In genomic region chr7:45106441-45106840, GRCm38 (mm10) we compare ENCODE assay signal across 22 mouse cellular contexts. TPM values are rescaled to one million over a fixed set of nuclear protein-coding genes. Genes with fewer than 3 reads are reported as not detected.
DNase-seq lines count a peak whose midpoint lies in the region; ATAC-seq and TF ChIP-seq lines count a peak whose summit lies in the region.
"Had no signal": no experiment of that assay in that cellular context is flagged by ENCODE, and none has a peak within 500 bp of the region (broad histone marks: within the 10 kb centered on the region; RNA-seq: fewer than 3 reads in every experiment).

No protein-coding gene starts in this region.

- H3K9me3 ChIP-seq in hindbrain, embryonic 10.5 days: no peaks in the 10 kb centered on the region
- no peaks in the 10 kb centered on the region for H3K9me3 ChIP-seq in hindbrain, embryonic 16.5 days (ENCODE audit: control insufficient read depth, low read length)
- H3K9me3 ChIP-seq in E14TG2a.4 (ENCODE audit: low read length): no peaks in the 10 kb centered on the region
- no peaks in the 10 kb centered on the region for H3K9me3 ChIP-seq in limb, embryonic 12.5 days
- H3K9me3 ChIP-seq: liver, embryonic 12.5 days had no signal

- 0 out of 2 replicates have a peak overlapping the region, but pooled peaks have one; percentile 4 for H3K4me3 ChIP-seq in hindbrain, embryonic 10.5 days
- H3K4me3 ChIP-seq in hindbrain, embryonic 16.5 days (ENCODE audit: low read length): no peak overlapping the region
- peak overlapping the region; percentile 41 for H3K4me3 ChIP-seq in E14TG2a.4 (replicated peaks; ENCODE audit: low read length)
- no peak overlapping the region for H3K4me3 ChIP-seq in limb, embryonic 12.5 days (replicated peaks)
- H3K4me3 ChIP-seq: erythroblast, embryonic 14.5 days; heart, adult 2 months; layer of hippocampus, adult 2 months; liver, embryonic 12.5 days had no signal

- peak overlapping the region; percentile 62 for H3K27ac ChIP-seq in hindbrain, embryonic 10.5 days
- H3K27ac ChIP-seq in hindbrain, embryonic 16.5 days (ENCODE audit: low read depth, low read length): no peak overlapping the region
- 0 out of 2 replicates have a peak overlapping the region, but pooled peaks have one; percentile 35 for H3K27ac ChIP-seq in limb, embryonic 12.5 days
- H3K27ac ChIP-seq: heart, adult 2 months; layer of hippocampus, adult 2 months; liver, embryonic 12.5 days had no signal

- no peak for ATAC-seq in hindbrain, embryonic 16.5 days
- ATAC-seq in limb, embryonic 12.5 days (ENCODE audit: insufficient number of reproducible peaks, insufficient read depth, low FRiP score, low TSS enrichment, low read depth): no peak
- ATAC-seq: forebrain, embryonic 14.5 days; liver, embryonic 12.5 days had no signal

- 28% methylated on average over 6 of the region's 6 CpGs for WGBS in hindbrain, embryonic 10.5 days
- 21% methylated on average over 6 of the region's 6 CpGs for WGBS in hindbrain, embryonic 16.5 days
- 53% methylated on average over 6 of the region's 6 CpGs for WGBS in limb, embryonic 12.5 days

- no peaks in the 10 kb centered on the region for H3K36me3 ChIP-seq in hindbrain, embryonic 10.5 days
- H3K36me3 ChIP-seq in hindbrain, embryonic 16.5 days (ENCODE audit: control insufficient read depth, insufficient read depth, low read length): no peaks in the 10 kb centered on the region
- H3K36me3 ChIP-seq in E14TG2a.4 (ENCODE audit: insufficient read depth, low read length): peaks cover 8% of the 10 kb centered on the region; the same call in 1 of the 2 replicates
- H3K36me3 ChIP-seq in limb, embryonic 12.5 days: no peaks in the 10 kb centered on the region
- H3K36me3 ChIP-seq: liver, embryonic 12.5 days had no signal

- no peak for TF ChIP-seq CTCF in E14TG2a.4 (conservative IDR thresholded peaks at IDR 0.05; ENCODE audit: low read length)

- no peak overlapping the region for H3K9ac ChIP-seq in hindbrain, embryonic 16.5 days (ENCODE audit: low read depth, low read length)
- no peak overlapping the region for H3K9ac ChIP-seq in limb, embryonic 12.5 days (replicated peaks)
- H3K9ac ChIP-seq: liver, embryonic 12.5 days had no signal

- no peaks in the 10 kb centered on the region for H3K27me3 ChIP-seq in hindbrain, embryonic 10.5 days (ENCODE audit: insufficient read depth, poor library complexity, severe bottlenecking)
- H3K27me3 ChIP-seq in hindbrain, embryonic 16.5 days (replicated peaks; ENCODE audit: control insufficient read depth, insufficient read depth, low read length): no peaks in the 10 kb centered on the region
- no peaks in the 10 kb centered on the region for H3K27me3 ChIP-seq in E14TG2a.4 (ENCODE audit: insufficient read depth, low read length)
- H3K27me3 ChIP-seq in limb, embryonic 12.5 days: no peaks in the 10 kb centered on the region
- H3K27me3 ChIP-seq: liver, embryonic 12.5 days had no signal

- peak; percentile 59 for DNase-seq in hindbrain, embryonic 10.5 days (ENCODE audit: low spot score)
- DNase-seq in embryo, embryonic 10.5 days (ENCODE audit: low spot score): peak; percentile 65
- DNase-seq in ovary, adult 18-20 months (ENCODE audit: low spot score): no peak
- DNase-seq in ovary, postnatal 14 days (ENCODE audit: low spot score): no peak
- DNase-seq: adrenal gland, adult 8-10 months; cerebellum, postnatal 10 days; gastrocnemius, postnatal 25 days; heart, adult 2 months; heart, postnatal 4 days; kidney, adult 8-10 months; kidney, postnatal 14 days; layer of hippocampus, postnatal 36 days; lung, adult 2 months; lung, postnatal 4 days; thymus, postnatal 36 days had no signal

- H3K4me2 ChIP-seq in hindbrain, embryonic 16.5 days (ENCODE audit: low read length): no peak overlapping the region
- no peak overlapping the region for H3K4me2 ChIP-seq in limb, embryonic 12.5 days
- H3K4me2 ChIP-seq: liver, embryonic 12.5 days had no signal

- H3K4me1 ChIP-seq in hindbrain, embryonic 10.5 days (replicated peaks): peaks cover 37% of the 10 kb centered on the region
- H3K4me1 ChIP-seq in hindbrain, embryonic 16.5 days (ENCODE audit: control insufficient read depth, insufficient read depth, low read depth, low read length): no peaks in the 10 kb centered on the region
- peaks cover 81% of the 10 kb centered on the region for H3K4me1 ChIP-seq in E14TG2a.4 (replicated peaks; ENCODE audit: low read depth, low read length)
- peaks cover 17% of the 10 kb centered on the region for H3K4me1 ChIP-seq in limb, embryonic 12.5 days (replicated peaks)

RNA-seq across cellular contexts. Expression of gene Fcgrt, which starts 2.8 kb away (rescaled TPM):
- polyA plus RNA-seq in hindbrain, embryonic 10.5 days (2016; fragmentation: Nextera tagmentation; extraction: Ambion mirVana): 9.9 and 13.1 TPM in 2 replicates
- 34.1 and 40.2 TPM in 2 replicates for polyA plus RNA-seq in hindbrain, embryonic 16.5 days (2015; fragmentation: Nextera tagmentation; extraction: Ambion mirVana)
- polyA plus RNA-seq in limb, embryonic 12.5 days (2016; fragmentation: Nextera tagmentation; extraction: Ambion mirVana): 12.3 and 13.4 TPM in 2 replicates

RNA-seq across cellular contexts. Expression of gene Rcn3, which starts 14.4 kb away (rescaled TPM):
- polyA plus RNA-seq in hindbrain, embryonic 10.5 days (2016; fragmentation: Nextera tagmentation; extraction: Ambion mirVana): 127 and 135 TPM in 2 replicates
- 63.3 and 77.3 TPM in 2 replicates for polyA plus RNA-seq in hindbrain, embryonic 16.5 days (2015; fragmentation: Nextera tagmentation; extraction: Ambion mirVana)
- polyA plus RNA-seq in limb, embryonic 12.5 days (2016; fragmentation: Nextera tagmentation; extraction: Ambion mirVana): 261 and 271 TPM in 2 replicates

RNA-seq across cellular contexts. Expression of gene Rps11, which starts 17.8 kb away (rescaled TPM):
- polyA plus RNA-seq in hindbrain, embryonic 10.5 days (2016; fragmentation: Nextera tagmentation; extraction: Ambion mirVana): 1,526 and 1,700 TPM in 2 replicates
- 698 and 709 TPM in 2 replicates for polyA plus RNA-seq in hindbrain, embryonic 16.5 days (2015; fragmentation: Nextera tagmentation; extraction: Ambion mirVana)
- 1,572 and 1,576 TPM in 2 replicates for polyA plus RNA-seq in limb, embryonic 12.5 days (2016; fragmentation: Nextera tagmentation; extraction: Ambion mirVana)

RNA-seq across cellular contexts. Expression of gene Rpl13a, which starts 22.1 kb away (rescaled TPM):
- polyA plus RNA-seq in hindbrain, embryonic 10.5 days (2016; fragmentation: Nextera tagmentation; extraction: Ambion mirVana): 1,174 and 1,234 TPM in 2 replicates
- polyA plus RNA-seq in hindbrain, embryonic 16.5 days (2015; fragmentation: Nextera tagmentation; extraction: Ambion mirVana): 587 and 622 TPM in 2 replicates
- 1,352 and 1,447 TPM in 2 replicates for polyA plus RNA-seq in limb, embryonic 12.5 days (2016; fragmentation: Nextera tagmentation; extraction: Ambion mirVana)

RNA-seq across cellular contexts. Expression of gene Gm45713, which starts 29.6 kb away (rescaled TPM):
- polyA plus RNA-seq in hindbrain, embryonic 10.5 days (2016; fragmentation: Nextera tagmentation; extraction: Ambion mirVana): 0.13 and 0.15 TPM in 2 replicates
- 0.16 and 0.37 TPM in 2 replicates for polyA plus RNA-seq in hindbrain, embryonic 16.5 days (2015; fragmentation: Nextera tagmentation; extraction: Ambion mirVana)
- polyA plus RNA-seq in limb, embryonic 12.5 days (2016; fragmentation: Nextera tagmentation; extraction: Ambion mirVana): 0.32 TPM in 1 of 2 replicates, not detected in the other
- polyA plus RNA-seq: erythroblast, embryonic 14.5 days had no signal

Comparison
In these comparisons a context has a peak if more than half of its experiments do, and no peak if none do; other contexts are left out.
1. H3K4me3 ChIP-seq: peak in hindbrain, embryonic 10.5 days (single experiment) and E14TG2a.4 (single experiment); none in hindbrain, embryonic 16.5 days (single experiment) and limb, embryonic 12.5 days (single experiment).
2. DNase-seq: peak in hindbrain, embryonic 10.5 days (single experiment) and embryo, embryonic 10.5 days (single experiment); none in ovary, adult 18-20 months (single experiment) and ovary, postnatal 14 days (single experiment).